Mouse (Mus musculus) midbrain, embryonic 16.5 days (tissue): ENCODE measurements around the gene Plekhm1. TPM values are rescaled to one million over a fixed set of nuclear protein-coding genes. Genes with fewer than 3 reads are reported as not detected.

Experiments
- ATAC-seq: fragments of 200-750 bp; cut with Nextera tagmentation; 2 replicates; pipeline ENCODE4 v1.8.0; 2017; ENCODE audit warnings: moderate TSS enrichment
- H3K27ac ChIP-seq: fragments of 300-500 bp; sonication (generic); 2 replicates; pipeline ENCODE4 v1.5.1; 2014; ENCODE audit warnings: mild to moderate bottlenecking, low read length, mixed read lengths
- H3K27me3 ChIP-seq: fragments of 300-500 bp; sonication (generic); 2 replicates; pipeline ENCODE4 v1.6.1; 2014; ENCODE audit warnings: low read depth, low read length, mixed read lengths; ENCODE audit not compliant: control insufficient read depth, insufficient read depth
- H3K36me3 ChIP-seq: fragments of 300-500 bp; sonication (generic); 2 replicates; pipeline ENCODE4 v1.6.1; 2014; ENCODE audit warnings: mild to moderate bottlenecking, low read length, moderate library complexity, mixed read lengths; ENCODE audit not compliant: control insufficient read depth, insufficient read depth
- H3K4me1 ChIP-seq: fragments of 300-500 bp; sonication (generic); 2 replicates; pipeline ENCODE4 v1.6.1; 2014; ENCODE audit warnings: mild to moderate bottlenecking, low read length, mixed read lengths; ENCODE audit not compliant: control insufficient read depth, insufficient read depth
- H3K4me2 ChIP-seq: fragments of 300-500 bp; sonication (generic); 2 replicates; pipeline ENCODE4 v1.6.1; 2014; ENCODE audit warnings: mild to moderate bottlenecking, low read length, mixed read lengths
- H3K4me3 ChIP-seq: fragments of 300-500 bp; sonication (generic); 2 replicates; pipeline ENCODE4 v1.5.1; 2014; ENCODE audit warnings: low read depth, mild to moderate bottlenecking, low read length, moderate library complexity, mixed read lengths
- H3K9ac ChIP-seq: fragments of 300-500 bp; sonication (generic); 2 replicates; pipeline ENCODE4 v1.6.1; 2014; ENCODE audit warnings: low read depth, low read length, mixed read lengths
- H3K9me3 ChIP-seq: fragments of 300-500 bp; sonication (generic); replicated peaks from 2 replicates; pipeline ENCODE4 v1.6.1; 2014; ENCODE audit warnings: mild to moderate bottlenecking, low read length, mixed read lengths; ENCODE audit not compliant: control insufficient read depth, poor library complexity, severe bottlenecking
- WGBS: fragments of 180-500 bp; shearing (Covaris S2); extraction: QIAGEN DNeasy Blood & Tissue Kit; methylation state at CpG from one replicate; pipeline ENCODE4 v1.1.7; 2014; 5-methylcytosine and 5-hydroxymethylcytosine counted together
- polyA plus RNA-seq: library from polyadenylated mRNA; unstranded; fragments of >200 nt; fragmentation: Nextera tagmentation; extraction: Ambion mirVana; gene quantifications from 2 replicates; pipeline ENCODE4 v1.2.1, GENCODE M21; 2015

Plekhm1 gene
- polyA plus RNA-seq, 1 experiment from 2014 or later: 8.9 TPM

DNA sequence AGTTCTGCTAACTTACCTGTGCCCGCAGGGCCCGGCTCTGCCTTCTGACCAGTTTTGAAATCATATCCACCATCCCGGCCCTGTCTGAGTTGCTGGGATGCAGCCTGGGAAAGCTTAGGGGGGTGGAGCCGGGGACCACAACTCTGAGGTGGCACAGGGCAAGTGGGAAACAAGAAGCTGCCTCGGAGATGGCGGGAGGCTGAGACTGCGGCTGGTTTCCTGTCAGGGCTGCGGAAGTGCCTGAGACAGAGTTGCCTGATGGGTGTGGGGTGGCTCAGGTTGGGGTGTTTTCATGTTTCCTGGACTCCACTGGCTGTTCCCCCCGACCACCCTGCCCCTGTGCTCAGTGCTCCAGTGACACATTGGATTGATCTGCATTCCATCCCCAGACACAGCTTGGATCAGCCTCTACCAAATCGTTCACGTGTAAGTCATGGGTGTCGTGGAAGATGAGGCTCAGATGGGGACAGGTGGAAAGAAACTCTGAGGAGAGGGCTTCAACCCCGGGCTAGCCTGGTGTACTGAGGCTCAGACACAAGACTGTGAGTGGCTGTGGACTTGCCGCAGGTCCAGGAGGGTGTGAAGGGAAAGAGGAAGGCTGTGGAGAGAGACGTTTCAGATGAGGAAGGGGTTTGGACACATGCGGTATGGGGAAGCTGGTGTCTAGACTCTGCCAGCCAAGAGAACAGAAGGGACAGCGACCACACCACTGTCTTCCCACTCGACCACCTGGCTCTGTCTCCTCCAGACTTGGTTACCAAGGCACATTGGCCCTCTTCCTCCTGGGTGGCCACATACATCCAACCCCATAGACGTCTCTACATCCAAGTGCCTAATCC, 67.8 kb downstream of the Plekhm1 start:
- H3K27me3 ChIP-seq: no peaks in the 10 kb centered on the region
- no peak overlapping the region for H3K4me3 ChIP-seq
- no peaks in the 10 kb centered on the region for H3K36me3 ChIP-seq
- WGBS: 79% methylated on average over 19 of the region's 19 CpGs
- no peaks in the 10 kb centered on the region for H3K9me3 ChIP-seq
- ATAC-seq: no peak
- H3K4me1 ChIP-seq: no peaks in the 10 kb centered on the region
- no peak overlapping the region for H3K27ac ChIP-seq
- H3K9ac ChIP-seq: no peak overlapping the region
- H3K4me2 ChIP-seq: no peak overlapping the region

- H3K27ac ChIP-seq: no peak overlapping the region
- no peak overlapping the region for H3K9ac ChIP-seq
- H3K9me3 ChIP-seq: no peaks in the 10 kb centered on the region
- H3K4me2 ChIP-seq: no peak overlapping the region
- H3K36me3 ChIP-seq: no peaks in the 10 kb centered on the region
- H3K27me3 ChIP-seq: no peaks in the 10 kb centered on the region
- H3K4me3 ChIP-seq: no peak overlapping the region
- ATAC-seq: no peak
- 81% methylated on average over 1 of the region's 1 CpGs for WGBS
- H3K4me1 ChIP-seq: no peaks in the 10 kb centered on the region
Observed at GRCm38 (mm10) chr11:103343881-103344280, 68.6 kb downstream of the Plekhm1 start.

GRCm38 (mm10) chr11:103343063-103343462, 69.4 kb downstream of the Plekhm1 start:
- ATAC-seq: no peak
- Histone ChIP-seq H3K4me3 (no peak overlapping the region), H3K9ac (no peak overlapping the region), H3K4me1 (no peaks in the 10 kb centered on the region), H3K9me3 (no peaks in the 10 kb centered on the region), H3K4me2 (no peak overlapping the region), H3K36me3 (no peaks in the 10 kb centered on the region), H3K27me3 (no peaks in the 10 kb centered on the region), H3K27ac (no peak overlapping the region)
- WGBS: 90% methylated on average over 6 of the region's 6 CpGs

GRCm38 (mm10) chr11:103340677-103341076, 71.8 kb downstream of the Plekhm1 start:
- no peaks in the 10 kb centered on the region for H3K4me1 ChIP-seq
- no peak overlapping the region for H3K4me3 ChIP-seq
- WGBS: 52% methylated on average over 7 of the region's 7 CpGs
- no peak overlapping the region for H3K27ac ChIP-seq
- no peaks in the 10 kb centered on the region for H3K9me3 ChIP-seq
- no peaks in the 10 kb centered on the region for H3K36me3 ChIP-seq
- no peak overlapping the region for H3K9ac ChIP-seq
- ATAC-seq: no peak
- H3K27me3 ChIP-seq: no peaks in the 10 kb centered on the region
- H3K4me2 ChIP-seq: no peak overlapping the region

DNA sequence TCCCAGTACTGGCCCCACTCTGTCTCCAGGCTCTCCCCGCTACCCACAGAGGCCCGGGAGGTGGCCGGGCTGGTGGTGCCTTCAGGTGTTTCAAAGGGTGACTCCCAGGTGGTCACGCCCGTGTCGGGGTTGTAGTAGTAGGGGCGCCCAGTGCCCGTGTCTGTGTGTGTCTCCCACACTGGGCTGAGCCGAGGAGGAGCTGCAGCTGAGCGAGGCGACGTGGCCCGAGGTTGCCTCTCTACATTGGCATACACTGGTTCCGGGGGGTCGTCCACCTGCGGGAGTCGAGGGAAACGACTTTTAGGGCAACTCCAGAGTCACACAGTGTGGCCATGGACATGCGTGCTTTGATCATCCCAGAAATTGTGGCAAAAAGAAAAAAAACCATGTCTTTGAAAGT, 72.4 kb downstream of the Plekhm1 start:
- no peak overlapping the region for H3K27ac ChIP-seq
- H3K4me3 ChIP-seq: peak overlapping the region; percentile 12; the same call in 1 of the 2 replicates
- H3K27me3 ChIP-seq: no peaks in the 10 kb centered on the region
- ATAC-seq: no peak
- 64% methylated on average over 19 of the region's 19 CpGs for WGBS
- no peaks in the 10 kb centered on the region for H3K9me3 ChIP-seq
- no peak overlapping the region for H3K9ac ChIP-seq
- H3K36me3 ChIP-seq: no peaks in the 10 kb centered on the region
- H3K4me2 ChIP-seq: peak overlapping the region; percentile 45
- no peaks in the 10 kb centered on the region for H3K4me1 ChIP-seq

DNA sequence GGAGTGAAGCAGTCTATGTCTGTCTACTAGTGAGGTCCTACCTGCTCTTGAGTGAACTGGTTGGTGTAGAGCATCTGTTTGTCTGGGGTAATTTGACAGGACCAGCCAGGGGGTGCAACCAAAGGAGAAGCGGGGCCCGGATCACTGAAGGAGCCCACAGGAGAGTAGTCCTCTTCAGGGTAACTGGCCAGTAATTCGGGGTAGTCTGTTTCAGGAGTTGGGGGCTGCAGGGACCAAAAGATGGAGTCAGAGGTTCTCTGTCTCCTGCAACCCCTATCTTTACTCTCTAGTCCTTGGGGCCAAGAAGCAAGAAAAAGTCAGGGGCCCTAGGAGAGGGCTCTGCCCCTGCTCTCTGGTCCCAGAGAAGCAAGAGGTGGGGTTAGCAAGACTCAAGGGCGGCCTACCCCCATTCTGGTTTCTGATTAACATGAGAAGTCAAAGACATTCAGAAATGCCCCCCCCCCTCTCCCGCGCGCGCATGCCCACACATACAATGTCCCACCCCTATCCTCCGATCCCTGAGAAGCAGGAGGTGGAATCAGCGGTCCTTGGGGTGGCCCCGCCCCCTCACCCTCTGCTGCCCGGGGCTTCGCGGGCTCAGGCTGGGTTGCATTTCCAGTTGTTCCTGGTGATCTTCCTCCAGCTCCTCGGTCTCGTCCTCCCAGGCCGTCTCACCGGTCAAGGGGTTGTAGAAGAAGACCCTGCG, 72.9 kb downstream of the Plekhm1 start:
- Histone ChIP-seq H3K4me2 (peak overlapping the region; percentile 45), H3K9me3 (no peaks in the 10 kb centered on the region), H3K27ac (no peak overlapping the region), H3K4me1 (no peaks in the 10 kb centered on the region), H3K27me3 (peaks cover 5% of the 10 kb centered on the region), H3K36me3 (no peaks in the 10 kb centered on the region), H3K4me3 (peak overlapping the region; percentile 12), H3K9ac (no peak overlapping the region)
- WGBS: 48% methylated on average over 18 of the region's 19 CpGs
- ATAC-seq: no peak

GRCm38 (mm10) chr11:103338671-103339070, 73.8 kb downstream of the Plekhm1 start:
- Histone ChIP-seq H3K4me3 (no peak overlapping the region), H3K27me3 (peaks cover 14% of the 10 kb centered on the region), H3K36me3 (no peaks in the 10 kb centered on the region), H3K27ac (no peak overlapping the region), H3K4me1 (no peaks in the 10 kb centered on the region), H3K9me3 (no peaks in the 10 kb centered on the region), H3K4me2 (no peak overlapping the region), H3K9ac (no peak overlapping the region)
- ATAC-seq: no peak
- 97% methylated on average over 6 of the region's 6 CpGs for WGBS

GRCm38 (mm10) chr11:103338119-103338518, 74.4 kb downstream of the Plekhm1 start:
- Histone ChIP-seq H3K36me3 (no peaks in the 10 kb centered on the region), H3K9me3 (no peaks in the 10 kb centered on the region), H3K4me3 (no peak overlapping the region), H3K4me2 (no peak overlapping the region), H3K27me3 (peaks cover 14% of the 10 kb centered on the region), H3K4me1 (no peaks in the 10 kb centered on the region), H3K9ac (no peak overlapping the region), H3K27ac (no peak overlapping the region)
- WGBS: 85% methylated on average over 7 of the region's 7 CpGs
- no peak for ATAC-seq

DNA sequence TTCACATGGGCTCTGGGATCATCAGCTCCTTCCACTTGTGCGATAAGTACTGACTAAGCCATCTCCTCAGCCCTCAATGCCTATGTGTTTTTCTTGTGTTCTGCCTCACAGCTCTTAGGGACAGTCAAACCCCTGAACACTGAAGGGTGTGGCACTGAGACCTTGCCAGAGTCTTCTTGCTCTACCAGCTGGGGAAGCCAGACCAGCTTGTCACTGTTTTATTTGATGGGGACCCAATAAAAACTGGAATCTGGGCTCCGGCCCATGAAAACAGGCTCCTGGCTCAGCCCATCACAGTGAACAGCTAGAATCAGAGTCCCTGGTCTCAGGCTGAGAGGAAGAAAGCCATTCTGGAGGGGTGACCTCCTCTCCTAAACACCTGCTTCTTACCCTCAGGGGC, 75.3 kb downstream of the Plekhm1 start:
- Histone ChIP-seq H3K27me3 (peaks cover 17% of the 10 kb centered on the region), H3K4me1 (no peaks in the 10 kb centered on the region; the same call in 1 of the 2 replicates), H3K27ac (no peak overlapping the region), H3K4me3 (no peak overlapping the region), H3K9me3 (no peaks in the 10 kb centered on the region), H3K4me2 (no peak overlapping the region), H3K36me3 (no peaks in the 10 kb centered on the region), H3K9ac (no peak overlapping the region)
- WGBS: 92% methylated on average over 2 of the region's 2 CpGs
- ATAC-seq: no peak
